Mouse (Mus musculus) midbrain, embryonic 13.5 days (tissue): Measurements from ENCODE around the gene Rheb. TPM values are rescaled to one million over a fixed set of nuclear protein-coding genes. Genes with fewer than 3 reads are reported as not detected.
"Not testable (repeated sequence)": the region's sequence is repeated elsewhere in the genome, so short reads cannot be mapped to it uniquely, and the experiment has no call there.

Source experiments
- ATAC-seq: fragments of 200-750 bp; cut with Nextera tagmentation; 2 replicates; pipeline ENCODE4 v1.8.0; 2017; ENCODE audit warnings: mild to moderate bottlenecking, moderate TSS enrichment, moderate library complexity
- H3K27ac ChIP-seq: fragments of 300-500 bp; sonication (generic); 2 replicates; pipeline ENCODE4 v1.5.1; 2015; ENCODE audit warnings: inconsistent platforms, mild to moderate bottlenecking, moderate library complexity
- H3K27me3 ChIP-seq: fragments of 300-500 bp; sonication (generic); 2 replicates; pipeline ENCODE4 v1.6.1; 2015; ENCODE audit warnings: mild to moderate bottlenecking, inconsistent platforms
- H3K36me3 ChIP-seq: fragments of 300-500 bp; sonication (generic); 2 replicates; pipeline ENCODE4 v1.6.1; 2015; ENCODE audit warnings: mild to moderate bottlenecking, inconsistent platforms
- H3K4me1 ChIP-seq: fragments of 300-500 bp; sonication (generic); replicated peaks from 2 replicates; pipeline ENCODE4 v1.6.1; 2015; ENCODE audit warnings: inconsistent platforms
- H3K4me2 ChIP-seq: fragments of 300-500 bp; sonication (generic); replicated peaks from 2 replicates; pipeline ENCODE4 v1.6.1; 2015; ENCODE audit warnings: moderate library complexity, mild to moderate bottlenecking, inconsistent platforms
- H3K4me3 ChIP-seq: fragments of 300-500 bp; sonication (generic); replicated peaks from 2 replicates; pipeline ENCODE4 v1.5.1; 2015; ENCODE audit warnings: mild to moderate bottlenecking, inconsistent platforms
- H3K9ac ChIP-seq: fragments of 300-500 bp; sonication (generic); replicated peaks from 2 replicates; pipeline ENCODE4 v1.6.1; 2015; ENCODE audit warnings: mild to moderate bottlenecking, inconsistent platforms
- H3K9me3 ChIP-seq: fragments of 300-500 bp; sonication (generic); 2 replicates; pipeline ENCODE4 v1.6.1; 2016; ENCODE audit warnings: mild to moderate bottlenecking, inconsistent platforms
- WGBS: fragments of 180-500 bp; shearing (Covaris S2); methylation state at CpG from one replicate; pipeline ENCODE4 v1.1.7; 2015; 5-methylcytosine and 5-hydroxymethylcytosine counted together
- polyA plus RNA-seq: library from polyadenylated mRNA; unstranded; fragments of >200 nt; fragmentation: Nextera tagmentation; extraction: Ambion mirVana; gene quantifications from 2 replicates; pipeline ENCODE4 v1.2.1, GENCODE M21; 2015

Gene Rheb
- polyA plus RNA-seq, 1 experiment from 2014 or later, result 206 TPM

DNA sequence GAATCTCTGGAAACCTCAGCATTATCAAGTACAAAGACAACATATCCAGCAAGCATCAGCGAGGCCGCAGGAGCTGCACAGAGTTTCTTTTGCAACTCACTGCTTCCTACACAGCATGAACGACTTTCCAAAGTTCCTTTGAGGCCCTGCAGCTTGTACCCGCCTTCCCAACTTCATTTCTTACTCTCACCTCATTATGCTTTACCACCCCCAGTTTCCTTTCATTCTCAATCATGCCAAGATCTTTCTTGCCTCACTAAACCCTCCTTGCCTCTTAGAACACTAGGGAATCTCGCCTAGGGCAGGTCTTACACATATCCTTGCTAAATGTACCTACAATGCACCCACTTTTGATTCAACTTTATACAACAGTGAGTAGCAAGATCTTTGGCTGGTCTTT lies 7.9 kb downstream of the Rheb start:
- Histone ChIP-seq H3K27me3 (no peaks in the 10 kb centered on the region), H3K36me3 (no peaks in the 10 kb centered on the region), H3K27ac (no peak overlapping the region), H3K4me2 (no peak overlapping the region), H3K9ac (no peak overlapping the region), H3K4me1 (peaks cover 13% of the 10 kb centered on the region; the same call in 1 of the 2 replicates), H3K9me3 (no peaks in the 10 kb centered on the region), H3K4me3 (no peak overlapping the region)
- no peak for ATAC-seq
- 76% methylated on average over 5 of the region's 5 CpGs for WGBS

DNA sequence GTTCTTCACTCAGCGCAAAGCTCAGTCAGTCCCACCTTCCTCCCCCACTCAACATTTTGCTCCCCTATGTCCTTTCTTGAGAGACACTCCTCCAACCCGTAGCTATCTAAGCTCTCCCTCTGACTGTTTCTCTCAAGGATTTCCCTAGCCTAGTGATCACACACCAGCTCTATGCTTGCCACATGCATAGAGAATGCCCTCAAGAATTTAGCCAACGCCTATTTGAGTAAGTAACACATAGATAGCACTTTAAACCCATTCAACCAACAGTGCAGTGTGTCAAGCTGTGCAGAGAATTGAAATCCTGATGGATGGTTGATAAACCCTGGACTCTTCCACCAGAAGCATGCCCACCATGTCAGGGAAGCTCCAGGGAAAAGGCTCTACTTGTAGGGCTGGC lies 10.5 kb downstream of the Rheb start:
- Histone ChIP-seq H3K27me3 (no peaks in the 10 kb centered on the region), H3K9ac (no peak overlapping the region), H3K4me1 (0 out of 2 replicates have a peak, but pooled peaks cover 3% of the 10 kb centered on the region), H3K27ac (no peak overlapping the region), H3K4me3 (no peak overlapping the region), H3K36me3 (no peaks in the 10 kb centered on the region), H3K9me3 (no peaks in the 10 kb centered on the region), H3K4me2 (no peak overlapping the region)
- ATAC-seq, result no peak
- 89% methylated on average over 3 of the region's 3 CpGs for WGBS

DNA sequence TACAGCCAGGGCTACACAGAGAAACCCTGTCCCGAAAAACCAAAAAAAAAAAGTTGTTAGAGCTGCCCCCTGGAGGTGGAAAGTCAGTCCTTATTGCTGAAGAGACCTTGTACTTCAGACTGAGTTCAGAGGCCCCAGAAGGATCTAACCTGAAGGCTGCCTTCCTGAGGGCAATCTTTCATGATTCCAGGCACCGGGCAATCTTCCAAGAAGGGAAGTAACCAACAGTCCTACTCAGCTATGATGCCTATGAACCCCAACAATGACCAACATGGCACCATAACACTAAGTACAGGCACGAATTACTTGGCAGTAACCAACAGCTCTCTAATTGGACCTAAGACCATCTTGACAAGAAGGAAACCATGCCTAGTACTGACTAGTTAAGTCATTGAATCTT lies 14.0 kb downstream of the Rheb start:
- no peaks in the 10 kb centered on the region for H3K9me3 ChIP-seq
- no peak overlapping the region for H3K27ac ChIP-seq
- peaks cover 26% of the 10 kb centered on the region for H3K4me1 ChIP-seq
- no peak overlapping the region for H3K9ac ChIP-seq
- 98% methylated on average over 3 of the region's 3 CpGs for WGBS
- no peaks in the 10 kb centered on the region for H3K27me3 ChIP-seq
- no peak for ATAC-seq
- H3K36me3 ChIP-seq, result no peaks in the 10 kb centered on the region
- H3K4me3 ChIP-seq, result no peak overlapping the region
- H3K4me2 ChIP-seq, result no peak overlapping the region

DNA sequence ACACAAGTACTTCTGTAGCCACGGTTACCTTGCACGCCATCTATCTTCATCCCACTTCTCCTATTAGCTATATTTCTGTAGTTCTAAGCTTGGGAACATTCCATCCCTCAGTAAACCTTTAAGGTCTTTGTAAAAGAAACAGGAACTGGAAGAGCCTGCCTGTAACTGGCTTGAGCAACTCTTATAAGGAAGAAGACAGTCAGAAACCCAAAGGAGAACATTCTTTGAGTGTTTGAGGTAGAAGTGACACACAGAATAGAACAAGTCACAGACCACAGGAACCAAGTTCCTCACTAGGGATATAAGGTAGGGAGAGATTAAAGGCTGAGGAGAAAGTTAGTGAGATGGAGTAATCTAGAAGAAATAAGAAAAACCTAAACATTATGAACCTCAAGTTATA lies 15.3 kb downstream of the Rheb start:
- no peaks in the 10 kb centered on the region for H3K27me3 ChIP-seq
- no peaks in the 10 kb centered on the region for H3K9me3 ChIP-seq
- H3K36me3 ChIP-seq, result no peaks in the 10 kb centered on the region
- ATAC-seq, result no peak
- WGBS, result 97% methylated on average over 2 of the region's 2 CpGs
- H3K9ac ChIP-seq, result no peak overlapping the region
- no peak overlapping the region for H3K4me2 ChIP-seq
- no peak overlapping the region for H3K4me3 ChIP-seq
- H3K4me1 ChIP-seq, result peaks cover 28% of the 10 kb centered on the region
- H3K27ac ChIP-seq, result no peak overlapping the region

DNA sequence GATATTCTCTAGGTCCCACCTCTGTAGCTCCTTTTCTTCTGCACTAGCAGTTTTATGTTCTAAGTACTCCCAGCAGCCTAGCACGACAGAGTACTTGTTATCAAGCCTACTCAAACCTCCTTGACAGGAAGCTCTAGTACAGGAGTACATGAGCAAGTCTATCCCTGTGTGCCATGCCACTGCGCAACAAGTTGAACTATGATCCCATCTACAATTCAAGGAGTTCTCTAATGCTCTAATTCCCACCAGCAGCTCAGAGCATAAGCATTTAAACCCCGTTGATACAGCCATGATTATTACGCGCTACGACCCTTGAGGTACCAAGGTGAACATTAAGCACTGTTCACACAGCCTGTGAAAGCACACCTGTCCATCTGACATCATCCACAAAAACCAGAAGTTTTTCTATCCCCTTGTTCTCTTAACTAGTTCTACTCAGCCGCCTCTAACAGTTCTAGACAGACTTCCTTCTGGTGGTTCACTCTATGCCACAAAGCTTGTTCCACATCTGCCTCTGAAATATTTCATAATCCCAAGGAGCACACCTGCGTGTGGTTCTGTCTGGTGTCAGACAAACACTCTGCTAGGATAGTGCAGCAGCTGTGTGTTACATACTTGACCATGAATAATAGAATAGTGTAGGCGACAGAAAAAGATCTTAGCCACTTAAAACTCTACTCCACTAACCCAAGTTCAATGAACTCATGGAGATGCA lies 16.2 kb downstream of the Rheb start:
- WGBS, result 90% methylated on average over 9 of the region's 9 CpGs
- H3K36me3 ChIP-seq, result no peaks in the 10 kb centered on the region
- H3K27ac ChIP-seq, result no peak overlapping the region

DNA sequence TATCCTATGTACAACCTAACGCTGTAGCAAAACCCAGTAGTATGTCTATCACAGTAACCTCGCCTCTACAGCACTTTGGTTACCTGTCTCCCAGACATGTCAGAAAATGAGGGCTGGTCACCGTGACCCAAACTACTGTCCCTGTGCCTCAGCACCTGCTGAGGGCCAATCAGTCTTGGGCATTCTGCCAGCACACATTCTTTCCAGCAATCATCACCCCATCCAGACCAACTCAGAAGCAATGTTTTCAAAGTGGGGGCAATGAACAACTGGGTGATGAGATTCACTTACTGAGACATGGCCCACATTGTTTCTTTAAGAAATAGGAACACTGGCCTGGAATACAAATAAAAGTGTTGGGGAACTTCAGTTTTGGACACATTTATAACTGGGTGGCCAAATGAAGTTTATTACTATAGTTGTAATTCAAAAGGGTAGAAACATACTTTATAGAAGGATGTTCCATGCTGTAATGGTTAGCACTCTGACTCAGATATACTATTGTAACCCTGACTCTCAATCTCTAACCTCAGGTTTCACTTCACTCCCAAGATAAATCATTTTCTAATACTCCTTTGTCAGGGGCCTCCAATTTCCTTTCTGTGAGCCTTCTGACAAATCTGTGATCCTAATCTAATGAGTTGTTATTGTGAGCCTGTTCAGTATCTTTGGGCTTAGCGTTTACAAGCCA lies 16.9 kb downstream of the Rheb start:
- Histone ChIP-seq H3K9ac (no peak overlapping the region), H3K36me3 (no peaks in the 10 kb centered on the region), H3K9me3 (no peaks in the 10 kb centered on the region), H3K27me3 (no peaks in the 10 kb centered on the region), H3K27ac (no peak overlapping the region), H3K4me2 (no peak overlapping the region), H3K4me3 (no peak overlapping the region), H3K4me1 (peaks cover 39% of the 10 kb centered on the region)
- 91% methylated on average over 4 of the region's 4 CpGs for WGBS
- no peak for ATAC-seq

More for the DNA sequence above, 16.2 kb downstream of the Rheb start:
- Histone ChIP-seq H3K27me3 (no peaks in the 10 kb centered on the region), H3K9me3 (no peaks in the 10 kb centered on the region), H3K4me3 (no peak overlapping the region), H3K4me1 (peaks cover 32% of the 10 kb centered on the region), H3K9ac (no peak overlapping the region), H3K4me2 (no peak overlapping the region)
- ATAC-seq, result no peak

DNA sequence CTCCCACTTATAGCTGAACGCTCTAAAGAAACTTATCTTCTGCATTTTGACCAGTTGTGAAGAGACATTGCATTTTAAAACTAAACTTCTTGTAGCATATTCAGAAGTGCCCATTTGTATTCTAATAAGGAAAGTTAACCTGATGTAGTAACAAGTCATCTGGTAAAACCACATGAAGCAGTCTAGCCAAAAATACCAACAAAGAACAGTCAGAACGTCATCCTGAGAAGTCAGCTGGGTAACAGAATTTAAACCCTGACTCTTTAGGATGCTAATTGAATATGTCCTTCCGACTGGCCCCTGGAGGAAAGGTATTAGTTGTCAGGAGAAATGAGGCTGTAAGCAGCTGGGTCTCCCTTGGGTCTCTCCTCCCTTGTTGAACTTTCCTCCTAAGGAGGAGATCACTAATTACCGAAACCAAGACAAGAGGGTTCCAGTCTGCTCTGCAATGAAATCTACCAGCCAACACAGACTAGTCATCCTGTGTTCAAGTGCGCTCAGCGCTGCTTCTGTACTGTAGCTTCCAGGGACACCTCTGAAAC lies 18.5 kb downstream of the Rheb start:
- no peaks in the 10 kb centered on the region for H3K36me3 ChIP-seq
- H3K27me3 ChIP-seq, result no peaks in the 10 kb centered on the region
- no peaks in the 10 kb centered on the region for H3K9me3 ChIP-seq
- no peak overlapping the region for H3K9ac ChIP-seq
- H3K4me3 ChIP-seq, result no peak overlapping the region
- H3K27ac ChIP-seq, result no peak overlapping the region
- ATAC-seq, result no peak
- 72% methylated on average over 6 of the region's 6 CpGs for WGBS
- no peak overlapping the region for H3K4me2 ChIP-seq
- H3K4me1 ChIP-seq, result peaks cover 40% of the 10 kb centered on the region

DNA sequence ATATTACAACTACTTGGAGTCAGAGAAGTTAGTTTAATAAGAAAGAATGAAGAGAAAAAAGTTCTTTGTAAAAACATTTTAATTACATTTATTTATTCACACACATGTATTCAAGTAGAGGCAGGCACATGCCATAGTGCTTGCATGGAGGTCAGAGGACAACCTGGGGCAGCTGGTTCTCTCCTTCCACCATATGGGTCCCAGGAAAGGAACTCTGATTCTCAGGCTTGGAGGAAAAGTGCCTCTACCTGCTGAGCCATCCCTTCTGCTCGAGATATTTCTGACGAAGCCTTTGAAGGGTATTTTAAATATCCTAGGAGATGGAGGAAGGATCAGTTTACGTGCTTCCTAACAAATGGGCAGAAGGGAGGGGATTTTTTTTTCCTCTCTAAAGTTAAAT lies 19.6 kb downstream of the Rheb start:
- Histone ChIP-seq H3K9ac (no peak overlapping the region), H3K27me3 (no peaks in the 10 kb centered on the region), H3K36me3 (no peaks in the 10 kb centered on the region), H3K27ac (no peak overlapping the region), H3K4me3 (no peak overlapping the region), H3K4me2 (no peak overlapping the region), H3K9me3 (no peaks in the 10 kb centered on the region), H3K4me1 (peaks cover 40% of the 10 kb centered on the region)
- WGBS, result 77% methylated on average over 3 of the region's 3 CpGs
- no peak for ATAC-seq

DNA sequence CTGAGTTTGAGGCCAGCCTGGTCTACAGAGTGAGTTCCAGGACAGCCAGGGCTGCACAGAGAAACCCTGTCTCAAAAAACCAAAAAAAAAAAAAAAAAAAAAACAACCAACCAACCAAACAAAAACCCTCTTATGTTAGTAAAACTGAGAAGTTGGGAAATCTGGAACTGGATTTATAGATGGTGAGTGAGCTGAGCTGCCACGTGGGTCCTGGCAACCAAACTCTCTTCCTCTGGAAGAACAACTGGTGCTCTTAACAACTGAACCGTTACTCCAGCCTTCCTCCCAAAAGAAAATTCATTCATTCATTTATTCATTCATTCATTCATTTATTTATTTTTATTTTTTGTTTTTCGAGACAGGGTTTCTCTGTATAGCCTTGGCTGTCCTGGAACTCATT lies 20.2 kb downstream of the Rheb start:
- H3K4me2 ChIP-seq, H3K27me3 ChIP-seq, ATAC-seq, H3K27ac ChIP-seq, H3K4me3 ChIP-seq, H3K9ac ChIP-seq, H3K36me3 ChIP-seq, H3K9me3 ChIP-seq: not testable (repeated sequence)
- WGBS, result 88% methylated on average over 3 of the region's 3 CpGs
- H3K4me1 ChIP-seq, result peaks cover 40% of the 10 kb centered on the region

DNA sequence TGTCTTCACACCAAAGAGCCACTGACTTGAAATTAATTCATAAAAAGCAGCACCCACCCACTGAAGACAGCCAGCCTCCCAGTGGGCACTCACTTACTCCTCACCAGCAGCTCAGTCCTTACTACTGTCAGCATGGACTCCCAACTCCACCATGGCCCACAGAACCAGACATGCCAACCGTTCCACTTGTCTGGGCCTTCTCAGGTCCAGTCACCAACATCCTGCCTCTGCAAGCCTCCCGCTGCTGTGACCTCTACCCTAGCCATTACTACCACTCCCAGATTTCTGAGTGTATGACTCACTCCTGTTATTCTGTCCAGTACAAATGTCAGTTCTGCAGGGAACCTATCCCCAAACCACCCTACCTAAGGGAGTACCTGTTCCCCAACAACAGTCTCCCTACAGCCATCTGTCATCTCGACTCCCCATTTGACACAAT lies 21.0 kb downstream of the Rheb start:
- H3K4me1 ChIP-seq, result peaks cover 39% of the 10 kb centered on the region
- peaks cover 10% of the 10 kb centered on the region for H3K36me3 ChIP-seq
- H3K9me3 ChIP-seq, result no peaks in the 10 kb centered on the region
- no peak overlapping the region for H3K9ac ChIP-seq
- no peak overlapping the region for H3K4me3 ChIP-seq
- no peak overlapping the region for H3K27ac ChIP-seq
- H3K4me2 ChIP-seq, result no peak overlapping the region
- no peak for ATAC-seq
- H3K27me3 ChIP-seq, result no peaks in the 10 kb centered on the region
- WGBS, result 96% methylated on average over 3 of the region's 3 CpGs

DNA sequence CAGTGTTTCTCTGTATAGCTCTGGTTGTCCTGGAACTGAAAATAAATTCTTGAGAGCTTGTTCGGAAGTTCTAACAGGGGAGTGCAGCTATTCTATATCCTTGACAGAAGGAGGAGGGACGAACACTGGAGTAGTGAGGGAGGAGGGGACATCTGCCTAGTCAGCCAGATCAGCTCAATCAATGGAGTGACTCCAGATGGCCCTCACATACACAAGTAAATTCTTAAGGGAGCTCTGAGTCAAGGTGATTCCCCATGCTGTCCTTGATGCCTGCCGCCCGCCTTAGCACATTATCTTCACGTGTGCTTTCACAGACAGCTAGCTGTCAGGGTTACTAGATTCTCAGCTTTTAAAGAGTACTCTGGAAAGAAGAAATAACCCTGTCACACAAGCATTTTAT lies 21.8 kb downstream of the Rheb start:
- no peak for ATAC-seq
- no peaks in the 10 kb centered on the region for H3K9me3 ChIP-seq
- WGBS, result 67% methylated on average over 5 of the region's 5 CpGs

DNA sequence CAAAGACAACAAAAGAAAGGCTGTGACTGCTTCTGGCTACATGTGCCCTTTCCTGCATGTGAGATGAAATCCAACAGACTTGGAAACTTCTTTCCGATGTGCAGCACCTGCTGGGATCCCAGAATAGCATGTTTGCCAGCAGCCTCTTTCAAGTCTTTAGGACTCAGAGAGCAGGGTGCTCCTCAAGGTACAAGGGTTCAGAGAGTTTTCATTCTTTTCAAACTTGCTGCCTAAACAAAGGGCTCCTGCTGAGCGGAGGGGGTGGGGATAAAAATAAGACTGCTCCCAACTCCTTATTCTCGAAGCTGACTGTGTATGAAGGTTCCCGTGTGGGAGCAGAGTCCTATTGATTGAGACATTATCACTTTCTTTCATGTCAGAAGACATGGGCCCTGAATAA lies 25.2 kb downstream of the Rheb start:
- no peak overlapping the region for H3K4me3 ChIP-seq
- no peak for ATAC-seq
- 52% methylated on average over 4 of the region's 4 CpGs for WGBS
- H3K27ac ChIP-seq, result no peak overlapping the region
- no peaks in the 10 kb centered on the region for H3K27me3 ChIP-seq
- H3K9ac ChIP-seq, result no peak overlapping the region
- peaks cover 44% of the 10 kb centered on the region for H3K36me3 ChIP-seq
- peaks cover 12% of the 10 kb centered on the region for H3K4me1 ChIP-seq
- H3K9me3 ChIP-seq, result no peaks in the 10 kb centered on the region
- no peak overlapping the region for H3K4me2 ChIP-seq

More for the DNA sequence above, 21.8 kb downstream of the Rheb start:
- Histone ChIP-seq H3K9ac (no peak overlapping the region), H3K4me2 (no peak overlapping the region), H3K27ac (no peak overlapping the region), H3K4me3 (no peak overlapping the region), H3K36me3 (peaks cover 13% of the 10 kb centered on the region), H3K4me1 (peaks cover 32% of the 10 kb centered on the region), H3K27me3 (no peaks in the 10 kb centered on the region)
